Mouse (Mus musculus) ovary, adult 18-20 months (tissue): ENCODE measurements around the gene Nfib.

Source experiments
- DNase-seq: peaks from one replicate; pipeline ENCODE4 v3.0.0; 2022; ENCODE audit warnings: low spot score, mixed read lengths

Gene Nfib

GRCm38 (mm10) chr4:82499238-82499637 lies 206.3 kb downstream of the Nfib start:
- no peak for DNase-seq

GRCm38 (mm10) chr4:82497671-82498631 lies 207.6 kb downstream of the Nfib start:
- no peak for DNase-seq

GRCm38 (mm10) chr4:82497141-82497566 lies 208.4 kb downstream of the Nfib start:
- DNase-seq: no peak

GRCm38 (mm10) chr4:82496383-82496782 lies 209.2 kb downstream of the Nfib start:
- no peak for DNase-seq

GRCm38 (mm10) chr4:82495605-82496004 lies 209.9 kb downstream of the Nfib start:
- DNase-seq: no peak

GRCm38 (mm10) chr4:82494829-82495228 lies 210.7 kb downstream of the Nfib start:
- DNase-seq: no peak

GRCm38 (mm10) chr4:82494424-82494823 lies 211.1 kb downstream of the Nfib start:
- no peak for DNase-seq

GRCm38 (mm10) chr4:82493865-82494264 lies 211.7 kb downstream of the Nfib start:
- no peak for DNase-seq

- DNase-seq: no peak
Measured at GRCm38 (mm10) chr4:82493363-82493762, 212.2 kb downstream of the Nfib start.

- DNase-seq: no peak
Measured at GRCm38 (mm10) chr4:82492737-82493136, 212.8 kb downstream of the Nfib start.

- no peak for DNase-seq
Measured at GRCm38 (mm10) chr4:82489939-82490338, 215.6 kb downstream of the Nfib start.

- no peak for DNase-seq
Measured at GRCm38 (mm10) chr4:82485910-82486309, 219.6 kb downstream of the Nfib start.

- DNase-seq: no peak
Measured at GRCm38 (mm10) chr4:82483871-82484270, 221.7 kb downstream of the Nfib start.

- no peak for DNase-seq
Measured at GRCm38 (mm10) chr4:82483298-82483697, 222.3 kb downstream of the Nfib start.

- DNase-seq: no peak
Measured at GRCm38 (mm10) chr4:82480635-82481034, 224.9 kb downstream of the Nfib start.

GRCm38 (mm10) chr4:82479394-82479793 lies 226.2 kb downstream of the Nfib start:
- DNase-seq: no peak

GRCm38 (mm10) chr4:82477742-82478141 lies 227.8 kb downstream of the Nfib start:
- no peak for DNase-seq

GRCm38 (mm10) chr4:82476411-82476810 lies 229.1 kb downstream of the Nfib start:
- DNase-seq: no peak

GRCm38 (mm10) chr4:82474334-82474733 lies 231.2 kb downstream of the Nfib start:
- no peak for DNase-seq

- no peak for DNase-seq
Measured at GRCm38 (mm10) chr4:82470938-82471320, 234.6 kb downstream of the Nfib start.

- no peak for DNase-seq
Measured at GRCm38 (mm10) chr4:82470212-82470937, 235.2 kb downstream of the Nfib start.

- no peak for DNase-seq
Measured at GRCm38 (mm10) chr4:82468944-82469343, 236.6 kb downstream of the Nfib start.

GRCm38 (mm10) chr4:82466717-82467116 lies 238.8 kb downstream of the Nfib start:
- DNase-seq: no peak
